Mouse (Mus musculus) cortical plate, adult 2 months (tissue): Measurements from ENCODE around the gene Mybpc2.

ENCODE experiments used
- CTCF ChIP-seq: fragments of 200-500 bp; IDR thresholded peaks from 2 replicates; pipeline ENCODE4 v1.5.1; 2011; ENCODE audit warnings: mild to moderate bottlenecking, control low read depth, low read length; ENCODE audit not compliant: insufficient read depth; ENCODE audit errors: extremely low read depth
- POLR2A ChIP-seq: fragments of 200-500 bp; IDR thresholded peaks from 2 replicates; pipeline ENCODE4 v1.6.1; 2011; ENCODE audit warnings: mild to moderate bottlenecking, low read length, control low read depth; ENCODE audit not compliant: insufficient read depth; ENCODE audit errors: extremely low read depth

DNA sequence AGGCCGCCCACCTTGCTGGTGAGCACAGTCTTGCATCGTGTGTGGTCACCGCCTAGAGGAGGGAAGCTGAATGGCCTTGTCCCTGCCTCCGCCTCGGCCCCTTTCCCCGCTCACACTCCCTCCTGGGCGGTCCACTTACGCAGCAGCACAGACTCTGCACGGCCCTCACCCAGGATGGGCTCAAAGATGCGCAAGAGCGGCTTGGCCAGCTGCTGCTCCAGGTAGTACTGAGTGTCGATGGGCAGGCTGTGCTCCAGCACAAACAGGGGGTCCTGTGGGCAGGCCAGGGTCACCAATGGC lies 9.2 kb upstream of the Mybpc2 start:
- TF ChIP-seq CTCF (no peak), POLR2A (no peak)
